Mouse (Mus musculus) E14TG2a.4 (cell line): Measurements from ENCODE around the gene Spcs2.

Source experiments
- H3K27me3 ChIP-seq: 2 replicates; pipeline ENCODE4 v1.6.1; 2014; ENCODE audit warnings: low read length, control low read depth; ENCODE audit not compliant: insufficient read depth
- H3K36me3 ChIP-seq: 2 replicates; pipeline ENCODE4 v1.6.1; 2014; ENCODE audit warnings: low read length, control low read depth; ENCODE audit not compliant: insufficient read depth
- H3K4me1 ChIP-seq: replicated peaks from 2 replicates; pipeline ENCODE4 v1.6.1; 2014; ENCODE audit warnings: low read depth, low read length, control low read depth
- H3K4me3 ChIP-seq: replicated peaks from 2 replicates; pipeline ENCODE4 v1.5.1; 2014; ENCODE audit warnings: mild to moderate bottlenecking, low read length
- H3K9me3 ChIP-seq: 2 replicates; pipeline ENCODE4 v1.6.1; 2014; ENCODE audit warnings: low read length, control low read depth
- CTCF ChIP-seq: conservative IDR thresholded peaks from 2 replicates; pipeline ENCODE4 v1.5.1; 2014; ENCODE audit warnings: low read length
- NANOG ChIP-seq: IDR thresholded peaks from 2 replicates; pipeline ENCODE4 v1.6.1; 2014; ENCODE audit warnings: borderline replicate concordance, low read length, mixed read lengths
- POU5F1 ChIP-seq: IDR thresholded peaks from 2 replicates; pipeline ENCODE4 v1.6.1; 2014; ENCODE audit warnings: low read length, borderline replicate concordance

Gene Spcs2

GRCm38 (mm10) chr7:99863362-99863761, at the start of gene Spcs2:
Gene Spcs2, minus strand, starts transcription at chr7:99863462.
- peaks cover 10% of the 10 kb centered on the region for H3K4me1 ChIP-seq
- TF ChIP-seq POU5F1 (no peak), CTCF (no peak), NANOG (no peak)
- H3K4me3 ChIP-seq, result no peak within 1 kb of the TSS

GRCm38 (mm10) chr7:99911038-99911437, 47.8 kb upstream of the Spcs2 start:
- Histone ChIP-seq H3K4me1 (no peaks in the 10 kb centered on the region), H3K4me3 (no peak overlapping the region), H3K9me3 (no peaks in the 10 kb centered on the region), H3K36me3 (no peaks in the 10 kb centered on the region), H3K27me3 (peaks cover 35% of the 10 kb centered on the region)
- TF ChIP-seq NANOG, result no peak
- no peak for TF ChIP-seq POU5F1
- no peak for TF ChIP-seq CTCF

More at GRCm38 (mm10) chr7:99863362-99863761, at the start of gene Spcs2:
- Histone ChIP-seq H3K9me3 (no peaks in the 10 kb centered on the region), H3K36me3 (no peaks in the 10 kb centered on the region), H3K27me3 (peaks cover 31% of the 10 kb centered on the region)

GRCm38 (mm10) chr7:99907463-99907862, 44.2 kb upstream of the Spcs2 start:
- no peaks in the 10 kb centered on the region for H3K36me3 ChIP-seq
- H3K27me3 ChIP-seq, result peaks cover 7% of the 10 kb centered on the region; the same call in 1 of the 2 replicates
- peaks cover 11% of the 10 kb centered on the region for H3K4me1 ChIP-seq
- H3K4me3 ChIP-seq, result no peak overlapping the region
- TF ChIP-seq POU5F1 (no peak), CTCF (no peak), NANOG (no peak)
- no peaks in the 10 kb centered on the region for H3K9me3 ChIP-seq

- Histone ChIP-seq H3K9me3 (no peaks in the 10 kb centered on the region), H3K27me3 (0 out of 2 replicates have a peak, but pooled peaks cover 5% of the 10 kb centered on the region), H3K36me3 (no peaks in the 10 kb centered on the region), H3K4me1 (peaks cover 19% of the 10 kb centered on the region), H3K4me3 (no peak overlapping the region)
- TF ChIP-seq POU5F1 (no peak), CTCF (no peak), NANOG (no peak)
Measured at GRCm38 (mm10) chr7:99906346-99906745, 43.1 kb upstream of the Spcs2 start.

GRCm38 (mm10) chr7:99904421-99905005, 41.3 kb upstream of the Spcs2 start:
- Histone ChIP-seq H3K4me1 (peaks cover 19% of the 10 kb centered on the region), H3K4me3 (no peak overlapping the region), H3K36me3 (no peaks in the 10 kb centered on the region), H3K27me3 (no peaks in the 10 kb centered on the region), H3K9me3 (no peaks in the 10 kb centered on the region)
- TF ChIP-seq NANOG (no peak), CTCF (no peak), POU5F1 (no peak)

- Histone ChIP-seq H3K27me3 (no peaks in the 10 kb centered on the region), H3K4me1 (peaks cover 19% of the 10 kb centered on the region), H3K4me3 (no peak overlapping the region), H3K9me3 (no peaks in the 10 kb centered on the region), H3K36me3 (no peaks in the 10 kb centered on the region)
- TF ChIP-seq NANOG, result no peak
- TF ChIP-seq CTCF, result no peak
- TF ChIP-seq POU5F1, result no peak
Measured at GRCm38 (mm10) chr7:99902918-99903665, 39.8 kb upstream of the Spcs2 start.

GRCm38 (mm10) chr7:99902208-99902607, 38.9 kb upstream of the Spcs2 start:
- H3K36me3 ChIP-seq, result no peaks in the 10 kb centered on the region
- no peaks in the 10 kb centered on the region for H3K9me3 ChIP-seq
- TF ChIP-seq CTCF, result no peak
- TF ChIP-seq POU5F1, result no peak
- TF ChIP-seq NANOG, result no peak
- peaks cover 4% of the 10 kb centered on the region; the same call in 1 of the 2 replicates for H3K27me3 ChIP-seq
- no peak overlapping the region for H3K4me3 ChIP-seq
- peaks cover 19% of the 10 kb centered on the region for H3K4me1 ChIP-seq

- no peak overlapping the region for H3K4me3 ChIP-seq
- TF ChIP-seq NANOG, result no peak
- TF ChIP-seq CTCF, result no peak
- TF ChIP-seq POU5F1, result no peak
- H3K9me3 ChIP-seq, result no peaks in the 10 kb centered on the region
- H3K36me3 ChIP-seq, result no peaks in the 10 kb centered on the region
- H3K27me3 ChIP-seq, result peaks cover 5% of the 10 kb centered on the region
- peaks cover 3% of the 10 kb centered on the region; the same call in 1 of the 2 replicates for H3K4me1 ChIP-seq
Measured at GRCm38 (mm10) chr7:99896905-99897304, 33.6 kb upstream of the Spcs2 start.
